Mouse (Mus musculus) olfactory bulb, adult 2 months (tissue): Measurements from ENCODE around the gene Edil3.

Experiments
- CTCF ChIP-seq: fragments of 200-500 bp; IDR thresholded peaks from 2 replicates; pipeline ENCODE4 v1.5.1; 2012; ENCODE audit warnings: low read depth, mild to moderate bottlenecking, low read length, moderate library complexity; ENCODE audit not compliant: insufficient read depth
- POLR2A ChIP-seq: fragments of 200-500 bp; IDR thresholded peaks from 2 replicates; pipeline ENCODE4 v1.6.1; 2012; ENCODE audit warnings: mild to moderate bottlenecking, low read depth, low read length, moderate library complexity; ENCODE audit not compliant: insufficient read depth

DNA sequence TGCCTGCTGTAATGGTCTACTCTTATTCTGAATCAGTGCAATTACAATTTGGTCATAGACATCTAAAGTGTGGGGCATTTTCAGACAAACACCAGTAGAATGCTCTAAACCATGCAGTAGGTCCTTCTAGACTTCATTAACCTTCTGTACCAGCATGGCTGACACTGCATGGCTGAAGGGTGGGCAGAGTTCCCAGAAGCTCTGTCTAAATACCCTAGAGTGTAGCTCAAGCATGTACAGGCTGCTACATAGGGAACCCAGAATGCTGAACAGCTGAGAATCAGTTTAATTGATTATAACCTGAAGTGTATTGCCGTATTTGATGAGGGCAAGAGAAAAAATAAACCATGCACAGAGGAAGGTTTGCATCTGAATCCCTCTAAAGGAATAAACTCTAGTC is 86.1 kb downstream of the Edil3 start:
- TF ChIP-seq CTCF (no peak), POLR2A (no peak)
